Mouse (Mus musculus): ENCODE measurements around the gene BC034090.

The BC034090 gene

GRCm38 (mm10) chr1:155242488-155242745 lies 1.8 kb downstream of the BC034090 start:
- no peak for DNase-seq (ENCODE audit: extremely low spot score)

- DNase-seq (ENCODE audit: extremely low spot score), result no peak
These were observed 2.4 kb downstream of the BC034090 start for GRCm38 (mm10) chr1:155241701-155242487.

GRCm38 (mm10) chr1:155239962-155240717 lies 4.1 kb downstream of the BC034090 start:
- DNase-seq (ENCODE audit: extremely low spot score), result no peak

- no peak for DNase-seq (ENCODE audit: extremely low spot score)
These were observed 5.1 kb downstream of the BC034090 start for GRCm38 (mm10) chr1:155239169-155239568.

GRCm38 (mm10) chr1:155238126-155238525 lies 6.1 kb downstream of the BC034090 start:
- no peak for DNase-seq (ENCODE audit: extremely low spot score)

- DNase-seq (ENCODE audit: extremely low spot score), result no peak
These were observed 6.9 kb downstream of the BC034090 start for GRCm38 (mm10) chr1:155237390-155237789.

GRCm38 (mm10) chr1:155236306-155237024 lies 7.8 kb downstream of the BC034090 start:
- no peak for DNase-seq (ENCODE audit: extremely low spot score)

- no peak for DNase-seq (ENCODE audit: extremely low spot score)
These were observed 8.6 kb downstream of the BC034090 start for GRCm38 (mm10) chr1:155235641-155236040.

- DNase-seq (ENCODE audit: extremely low spot score), result no peak
These were observed 10.2 kb downstream of the BC034090 start for GRCm38 (mm10) chr1:155233931-155234607.

GRCm38 (mm10) chr1:155233378-155233777 lies 10.9 kb downstream of the BC034090 start:
- no peak for DNase-seq (ENCODE audit: extremely low spot score)

GRCm38 (mm10) chr1:155232786-155233185 lies 11.5 kb downstream of the BC034090 start:
- no peak for DNase-seq (ENCODE audit: extremely low spot score)

- no peak for DNase-seq (ENCODE audit: extremely low spot score)
These were observed 11.9 kb downstream of the BC034090 start for GRCm38 (mm10) chr1:155232385-155232784.

GRCm38 (mm10) chr1:155229464-155230411 lies 14.5 kb downstream of the BC034090 start:
- peak; percentile 60 for DNase-seq (ENCODE audit: extremely low spot score)

GRCm38 (mm10) chr1:155223849-155224554 lies 20.2 kb downstream of the BC034090 start:
- peak; percentile 81 for DNase-seq (ENCODE audit: extremely low spot score)

GRCm38 (mm10) chr1:155223036-155223435 lies 21.2 kb downstream of the BC034090 start:
- no peak for DNase-seq (ENCODE audit: extremely low spot score)

GRCm38 (mm10) chr1:155222101-155222669 lies 22.1 kb downstream of the BC034090 start:
- no peak for DNase-seq (ENCODE audit: extremely low spot score)

- DNase-seq (ENCODE audit: extremely low spot score), result no peak
These were observed 25.3 kb downstream of the BC034090 start for GRCm38 (mm10) chr1:155218924-155219323.

- peak; percentile 66 for DNase-seq (ENCODE audit: extremely low spot score)
These were observed 26.2 kb downstream of the BC034090 start for GRCm38 (mm10) chr1:155217865-155218541.

GRCm38 (mm10) chr1:155216844-155217243 lies 27.4 kb downstream of the BC034090 start:
- DNase-seq (ENCODE audit: extremely low spot score), result no peak
